Mouse (Mus musculus) heart, postnatal 0 days (tissue): ENCODE data around the gene 2810021J22Rik.

Source experiments
- CTCF ChIP-seq: IDR thresholded peaks from 2 replicates; pipeline ENCODE4 v1.5.1; 2016; ENCODE audit warnings: antibody characterized with exemption, control low read depth, low read depth
- EP300 ChIP-seq: IDR thresholded peaks from 2 replicates; pipeline ENCODE4 v1.6.1; 2016; ENCODE audit warnings: antibody characterized with exemption, low read depth

- TF ChIP-seq CTCF (no peak), EP300 (no peak)
Measured at GRCm38 (mm10) chr11:58930254-58930653, 63.2 kb downstream of the 2810021J22Rik start.
